Mouse (Mus musculus): Measurements from ENCODE around the gene Ptrhd1.

The Ptrhd1 gene

GRCm38 (mm10) chr12:4245742-4246141 lies 11.9 kb downstream of the Ptrhd1 start:
- DNase-seq = no peak

- DNase-seq = no peak
Observed at GRCm38 (mm10) chr12:4249786-4250185, 16.0 kb downstream of the Ptrhd1 start.

- no peak for DNase-seq
Observed at GRCm38 (mm10) chr12:4252742-4253655, 19.2 kb downstream of the Ptrhd1 start.

DNA sequence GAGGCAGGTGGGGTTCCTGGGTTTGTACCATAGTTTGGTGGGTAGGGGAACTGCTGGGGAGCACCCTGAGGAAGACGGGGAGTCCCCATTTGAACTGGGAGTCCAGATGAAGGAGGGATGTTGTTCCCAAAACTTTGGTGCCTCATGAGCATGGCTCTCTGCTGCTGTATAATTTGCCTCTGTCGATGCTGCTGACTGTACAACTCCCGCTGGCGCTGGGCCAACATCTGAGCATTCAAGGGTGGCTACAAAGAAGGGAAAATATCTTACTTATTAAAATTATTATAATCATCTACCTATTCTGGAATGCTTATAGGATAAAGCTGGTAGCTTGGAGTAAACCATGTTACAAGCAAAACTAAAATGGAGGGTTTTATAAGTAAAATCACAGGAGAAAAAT lies 33.9 kb downstream of the Ptrhd1 start:
- no peak for DNase-seq

GRCm38 (mm10) chr12:4271078-4271477 lies 37.3 kb downstream of the Ptrhd1 start:
- DNase-seq = no peak

GRCm38 (mm10) chr12:4278978-4279755 lies 45.3 kb downstream of the Ptrhd1 start:
- DNase-seq = no peak

- no peak for DNase-seq
Observed at GRCm38 (mm10) chr12:4279878-4280277, 46.1 kb downstream of the Ptrhd1 start.

DNA sequence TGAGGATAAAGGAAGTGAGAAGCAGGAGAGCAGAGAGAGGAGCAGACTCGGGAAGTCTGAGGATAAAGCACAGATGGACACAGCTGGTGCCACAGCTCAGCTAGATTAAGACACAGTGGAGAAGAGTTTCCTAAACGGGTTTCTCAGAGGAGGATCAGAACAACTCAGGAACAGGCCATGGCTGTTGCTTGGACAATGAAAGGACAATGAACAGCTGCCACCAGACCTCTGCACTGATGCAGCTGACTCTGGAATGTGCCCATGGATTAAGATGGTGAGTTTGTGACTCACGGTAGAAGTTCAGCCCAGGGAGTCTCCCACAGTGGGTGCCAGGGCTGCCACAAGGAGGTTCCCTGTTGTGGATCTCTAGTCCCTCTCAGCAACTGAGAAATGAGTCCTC lies 51.4 kb downstream of the Ptrhd1 start:
- peak; percentile 39 for DNase-seq
